ENCODE assay signal across 28 mouse cellular contexts in the genomic region with DNA sequence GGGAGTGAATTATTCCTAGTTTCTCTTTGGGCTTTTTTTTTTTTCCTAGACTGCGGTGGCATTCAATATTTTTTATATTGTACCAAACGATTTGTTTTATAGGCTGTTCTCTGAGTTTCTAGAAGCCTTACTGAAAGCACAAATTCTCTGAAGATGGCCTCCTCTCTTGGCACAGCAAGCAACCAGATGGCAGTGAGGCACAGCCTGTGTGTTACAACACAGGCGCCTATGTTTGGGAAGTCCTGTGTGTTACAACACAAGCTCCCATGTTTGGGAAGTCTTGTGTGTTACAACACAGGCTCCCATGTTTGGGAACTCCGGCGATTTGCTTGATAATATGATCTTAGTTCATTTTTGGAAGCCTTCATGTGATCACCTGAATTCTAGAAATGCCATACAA. TPM values are rescaled to one million over a fixed set of nuclear protein-coding genes. Genes with fewer than 3 reads are reported as not detected.
DNase-seq lines count a peak whose midpoint lies in the region; ATAC-seq and TF ChIP-seq lines count a peak whose summit lies in the region.
"Had no signal": no experiment of that assay in that cellular context is flagged by ENCODE, and none has a peak within 500 bp of the region (broad histone marks: within the 10 kb centered on the region; RNA-seq: fewer than 3 reads in every experiment).

No protein-coding gene starts in this region.

- H3K27me3 ChIP-seq in forebrain, postnatal 0 days (ENCODE audit: insufficient read depth, low read length), result no peaks in the 10 kb centered on the region
- H3K27me3 ChIP-seq in forebrain, embryonic 10.5 days (ENCODE audit: poor library complexity, severe bottlenecking), result no peaks in the 10 kb centered on the region
- H3K27me3 ChIP-seq: embryonic facial prominence, embryonic 13.5 days; heart, embryonic 13.5 days; limb, embryonic 12.5 days; neural tube, embryonic 13.5 days had no signal

- no peak for TF ChIP-seq CTCF in forebrain, postnatal 0 days (IDR thresholded peaks at IDR 0.05; ENCODE audit: low read depth)
- TF ChIP-seq CTCF in lung, adult 2 months (IDR thresholded peaks at IDR 0.05; ENCODE audit: insufficient read depth, low read length), result no peak

- no peak overlapping the region for H3K4me2 ChIP-seq in forebrain, postnatal 0 days (ENCODE audit: low read depth)
- H3K4me2 ChIP-seq: embryonic facial prominence, embryonic 13.5 days; heart, embryonic 13.5 days; limb, embryonic 12.5 days; liver, embryonic 11.5 days; neural tube, embryonic 13.5 days had no signal

- H3K4me1 ChIP-seq in forebrain, postnatal 0 days (ENCODE audit: insufficient read depth), result no peaks in the 10 kb centered on the region
- peaks cover 20% of the 10 kb centered on the region for H3K4me1 ChIP-seq in forebrain, embryonic 10.5 days
- H3K4me1 ChIP-seq in lung, adult 2 months (ENCODE audit: control insufficient read depth, insufficient read depth, low read length), result no peaks in the 10 kb centered on the region
- H3K4me1 ChIP-seq: heart, embryonic 13.5 days; limb, embryonic 12.5 days had no signal

- TF ChIP-seq POLR2A in lung, adult 2 months (IDR thresholded peaks at IDR 0.05; ENCODE audit: borderline replicate concordance, extremely low read depth, low read depth, low read length), result no peak

- no peak overlapping the region for H3K4me3 ChIP-seq in forebrain, postnatal 0 days (ENCODE audit: low read depth, low read length)
- H3K4me3 ChIP-seq in forebrain, embryonic 10.5 days, result no peak overlapping the region
- H3K4me3 ChIP-seq in lung, adult 2 months (replicated peaks; ENCODE audit: extremely low read depth, low read depth, low read length), result no peak overlapping the region
- H3K4me3 ChIP-seq: embryonic facial prominence, embryonic 13.5 days; erythroblast, embryonic 14.5 days; heart, embryonic 13.5 days; limb, embryonic 12.5 days; myocyte; neural tube, embryonic 13.5 days had no signal

- DNase-seq in forebrain, postnatal 0 days, result peak; percentile 47
- no peak for DNase-seq in forebrain, embryonic 10.5 days (ENCODE audit: extremely low spot score, low spot score)
- DNase-seq in lung, postnatal 10 days, result peak; percentile 23
- no peak for DNase-seq in lung, adult 2 months
- peak; percentile 26 for DNase-seq in gonadal fat pad, adult 2 months (ENCODE audit: low read depth)
- no peak for DNase-seq in MN1 (ENCODE audit: low spot score)
- DNase-seq in gastrocnemius, postnatal 14 days, result no peak
- DNase-seq: adrenal gland, adult 8-10 months; cerebellum, adult 8-10 months; embryo, embryonic 11 days; heart, postnatal 14 days; kidney, adult 9 months; kidney, postnatal 14 days; liver, postnatal 0 days; right cerebral cortex, adult 18-20 months; right cerebral cortex, postnatal 4 days; thymus, postnatal 25 days had no signal

- no peak for ATAC-seq in forebrain, postnatal 0 days
- ATAC-seq: hindbrain, postnatal 0 days; intestine, embryonic 16.5 days; liver, postnatal 0 days; midbrain, embryonic 16.5 days had no signal

- H3K36me3 ChIP-seq in forebrain, postnatal 0 days (ENCODE audit: insufficient read depth), result no peaks in the 10 kb centered on the region
- no peaks in the 10 kb centered on the region for H3K36me3 ChIP-seq in forebrain, embryonic 10.5 days (replicated peaks)
- H3K36me3 ChIP-seq: embryonic facial prominence, embryonic 13.5 days; heart, embryonic 13.5 days; limb, embryonic 12.5 days; neural tube, embryonic 13.5 days had no signal

- intact Hi-C loops in gastrocnemius, postnatal 14 days (cut with DNase I; ENCODE audit: low total_unique reads), result no loop called here

- WGBS in forebrain, postnatal 0 days, result 78% methylated on average over 5 of the region's 5 CpGs
- WGBS in forebrain, embryonic 10.5 days, result 94% methylated on average over 5 of the region's 5 CpGs
- WGBS in lung, adult 2 months, result 80% methylated on average over 5 of the region's 5 CpGs

- no peaks in the 10 kb centered on the region for H3K9me3 ChIP-seq in forebrain, postnatal 0 days (ENCODE audit: low read length)
- peaks cover 9% of the 10 kb centered on the region for H3K9me3 ChIP-seq in forebrain, embryonic 10.5 days
- H3K9me3 ChIP-seq: embryonic facial prominence, embryonic 13.5 days had no signal

- no peak overlapping the region for H3K9ac ChIP-seq in forebrain, postnatal 0 days
- H3K9ac ChIP-seq: embryonic facial prominence, embryonic 13.5 days; heart, embryonic 13.5 days; limb, embryonic 12.5 days; liver, postnatal 0 days; neural tube, embryonic 13.5 days had no signal

- H3K27ac ChIP-seq in forebrain, postnatal 0 days (ENCODE audit: low read depth, low read length), result no peak overlapping the region
- no peak overlapping the region for H3K27ac ChIP-seq in forebrain, embryonic 10.5 days
- H3K27ac ChIP-seq: embryonic facial prominence, embryonic 13.5 days; heart, embryonic 13.5 days; hindbrain, postnatal 0 days; limb, embryonic 12.5 days; macrophage; neural tube, embryonic 13.5 days had no signal

RNA-seq across cellular contexts. Expression of gene Kcnk13, which starts 31.7 kb away (rescaled TPM):
- total RNA-seq in forebrain, postnatal 0 days (2014; rRNA removed), result 3.2 and 4.3 TPM in 2 replicates
- polyA plus RNA-seq in forebrain, postnatal 0 days (2015; fragmentation: Nextera tagmentation; extraction: Ambion mirVana), result 1.4 and 2.5 TPM in 2 replicates
- 0.16 and 0.38 TPM in 2 replicates for polyA plus RNA-seq in forebrain, embryonic 10.5 days (2016; fragmentation: Nextera tagmentation; extraction: Ambion mirVana)
- polyA plus RNA-seq in lung, adult 2 months (2012; rRNA removed), result 2.5 and 3.0 TPM in 2 replicates
- 0.52 and 0.85 TPM in 2 replicates for polyA plus RNA-seq in gonadal fat pad, adult 2 months (2012; rRNA removed)
- 1 to 10 TPM in 1 of 2 experiments, under 1 TPM in 1; 0.95 to 1.1 TPM for total RNA-seq in gastrocnemius, postnatal 14 days (2021)
- polyA plus RNA-seq: erythroblast, embryonic 14.5 days had no signal

Comparison
In these comparisons a context has a peak if more than half of its experiments do, and no peak if none do; other contexts are left out.
1. DNase-seq: peak in forebrain, postnatal 0 days (single experiment), lung, postnatal 10 days (single experiment) and gonadal fat pad, adult 2 months (single experiment); none in forebrain, embryonic 10.5 days (single experiment), lung, adult 2 months (single experiment), MN1 (single experiment) and gastrocnemius, postnatal 14 days (single experiment).